Mouse (Mus musculus) embryo, embryonic 10 days (tissue): Measurements from ENCODE around the gene Gphn.

Experiments used
- DNase-seq: peaks from one replicate; pipeline ENCODE4 v3.0.0-alpha.2; 2015; ENCODE audit warnings: low spot score

The Gphn gene

GRCm38 (mm10) chr12:78225707-78226518 is at the start of gene Gphn:
Gene Gphn (plus strand): TSS chr12:78226379.
- peak; percentile 92 for DNase-seq

DNA sequence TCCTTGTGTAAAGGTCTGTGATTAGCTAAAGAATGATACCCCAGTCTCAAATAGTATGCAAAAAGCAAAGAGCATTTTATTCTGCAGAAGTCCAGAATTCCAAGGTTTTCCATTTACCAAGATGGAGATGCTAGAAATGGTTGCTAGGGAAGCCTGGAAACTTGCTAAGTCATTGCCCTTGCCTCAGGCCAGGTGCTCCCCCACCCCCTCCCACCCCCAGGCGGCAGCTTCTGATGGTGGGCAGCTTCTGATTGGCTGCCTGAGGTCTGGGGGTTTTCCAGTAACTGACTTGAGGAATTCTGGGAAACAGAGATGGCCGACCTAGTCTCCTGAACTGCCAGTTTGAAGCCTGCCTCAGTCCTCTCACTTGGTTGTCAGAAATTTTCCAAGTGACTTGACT is 44.7 kb upstream of the Gphn start:
- DNase-seq: no peak

GRCm38 (mm10) chr12:78193942-78194341 is 32.2 kb upstream of the Gphn start, which contains the start of gene Gm6657:
Gene Gm6657 (plus strand): TSS chr12:78194242.
- DNase-seq: no peak

GRCm38 (mm10) chr12:78195368-78195767 is 30.8 kb upstream of the Gphn start:
- no peak for DNase-seq

GRCm38 (mm10) chr12:78203646-78204045 is 22.5 kb upstream of the Gphn start:
- peak; percentile 9 for DNase-seq

DNA sequence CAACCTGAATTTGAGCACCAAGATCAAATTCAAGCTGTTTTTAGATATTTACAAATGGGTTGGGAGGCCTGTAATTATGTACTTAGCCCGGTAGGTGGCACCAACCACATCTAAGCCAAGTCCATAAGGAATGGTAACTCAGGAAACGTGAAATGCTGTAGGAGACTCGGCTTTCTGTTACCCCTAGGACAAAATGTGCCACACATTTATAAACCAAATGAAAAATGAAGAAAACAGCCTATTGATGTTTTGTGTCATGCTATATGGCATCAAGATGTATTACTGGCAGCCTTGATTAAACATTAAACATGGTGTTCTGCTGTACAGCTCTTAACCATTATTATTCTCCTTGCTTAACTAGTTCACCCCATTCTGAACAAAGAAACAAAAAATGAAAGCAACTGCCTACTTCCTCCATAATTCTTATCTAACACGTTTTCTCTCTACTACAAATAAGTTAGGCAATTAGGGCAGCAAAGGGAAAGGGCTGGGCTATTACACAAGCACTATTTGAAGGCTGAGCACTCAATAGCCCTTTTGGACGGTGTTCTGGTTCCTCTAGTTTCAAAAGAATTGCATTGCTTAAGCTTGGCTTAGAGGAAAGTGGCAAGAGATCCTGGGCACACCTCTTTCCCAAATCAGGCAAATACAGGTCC is 20.1 kb upstream of the Gphn start:
- peak; percentile 86 for DNase-seq

DNA sequence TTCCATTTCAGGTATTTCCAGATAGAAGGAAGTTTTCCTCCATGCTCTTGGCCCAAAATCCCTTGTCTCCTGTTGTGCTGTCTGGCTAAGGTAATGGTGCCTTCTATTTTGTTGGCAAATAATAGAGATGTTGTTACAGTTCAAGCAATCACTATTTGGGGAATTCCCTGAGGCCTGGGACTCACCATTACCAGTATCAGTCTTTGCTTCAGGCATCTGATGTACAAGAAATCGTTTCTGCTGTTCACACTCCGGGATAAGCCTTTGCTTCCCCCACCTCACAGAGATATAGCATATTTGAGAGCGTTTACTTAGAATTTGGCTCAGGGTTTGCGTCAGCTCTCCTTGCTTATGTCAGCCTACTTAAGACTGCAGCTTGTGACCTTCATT is 19.6 kb upstream of the Gphn start:
- no peak for DNase-seq

DNA sequence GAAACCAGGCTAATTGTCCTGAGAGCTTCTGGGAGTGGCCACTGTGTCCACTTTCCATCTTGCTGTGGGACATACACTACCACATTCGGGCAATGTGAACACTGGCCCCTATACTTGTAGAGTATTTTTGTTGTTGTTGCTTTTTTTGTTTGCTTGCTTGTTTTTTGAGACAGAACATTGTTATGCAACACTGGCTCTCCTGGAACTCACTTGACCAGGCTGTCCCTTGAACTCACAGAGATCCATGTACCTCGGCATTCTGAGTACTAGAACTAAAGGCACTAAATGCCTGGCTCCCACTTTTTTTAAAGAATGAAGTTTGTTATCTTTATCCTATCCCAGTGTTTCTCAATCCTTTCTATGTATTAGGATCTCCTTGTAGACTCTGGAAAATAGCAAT is 16.3 kb upstream of the Gphn start:
- DNase-seq: no peak

DNA sequence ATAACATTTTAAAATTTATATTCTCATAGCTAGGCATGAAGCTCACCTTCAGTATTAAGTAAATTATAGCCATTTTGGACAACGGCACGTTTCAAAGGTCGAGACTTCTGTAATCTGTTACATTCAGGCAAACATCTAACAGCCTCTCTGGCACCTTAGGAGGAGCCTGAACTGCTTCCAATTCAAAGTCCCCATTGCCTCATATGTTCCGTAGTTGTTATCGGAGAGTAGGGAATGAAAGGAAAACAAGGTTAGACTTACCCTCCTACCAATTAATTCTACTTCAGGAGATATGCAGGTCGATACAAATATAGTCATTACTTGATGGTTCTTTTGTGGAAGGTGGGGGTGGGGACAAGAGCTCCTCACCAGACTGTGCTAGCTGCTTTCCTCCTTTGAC is 10.7 kb upstream of the Gphn start:
- no peak for DNase-seq

DNA sequence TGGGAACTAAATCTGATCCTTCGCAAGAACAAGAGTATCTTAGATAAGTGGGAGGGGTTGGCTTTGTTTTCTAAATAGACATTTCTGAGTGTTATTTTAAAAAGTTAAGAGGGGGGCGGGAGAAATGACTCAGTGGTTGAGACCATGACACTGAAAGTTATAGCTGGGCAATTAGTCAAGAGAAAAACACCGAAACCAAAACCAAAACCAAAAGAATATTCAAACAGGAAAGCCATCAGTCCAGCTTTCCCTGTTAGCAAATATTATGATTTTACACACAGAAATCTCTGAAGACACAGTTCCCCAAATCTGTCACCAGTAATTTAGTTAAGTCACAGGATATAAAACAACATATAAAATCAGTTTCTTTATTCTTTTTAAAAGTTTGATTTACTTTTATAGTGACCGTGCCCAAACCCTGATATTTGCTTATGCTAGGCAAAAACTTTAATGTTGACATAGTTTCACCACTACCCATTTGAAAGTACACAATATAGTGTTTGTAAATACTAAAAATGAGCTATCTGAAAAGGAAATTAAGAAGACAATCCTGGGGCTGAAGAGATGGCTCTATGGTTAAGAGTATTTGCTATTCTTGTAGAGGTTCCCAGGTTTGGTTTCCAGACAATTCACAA is 6.9 kb upstream of the Gphn start:
- DNase-seq: no peak

DNA sequence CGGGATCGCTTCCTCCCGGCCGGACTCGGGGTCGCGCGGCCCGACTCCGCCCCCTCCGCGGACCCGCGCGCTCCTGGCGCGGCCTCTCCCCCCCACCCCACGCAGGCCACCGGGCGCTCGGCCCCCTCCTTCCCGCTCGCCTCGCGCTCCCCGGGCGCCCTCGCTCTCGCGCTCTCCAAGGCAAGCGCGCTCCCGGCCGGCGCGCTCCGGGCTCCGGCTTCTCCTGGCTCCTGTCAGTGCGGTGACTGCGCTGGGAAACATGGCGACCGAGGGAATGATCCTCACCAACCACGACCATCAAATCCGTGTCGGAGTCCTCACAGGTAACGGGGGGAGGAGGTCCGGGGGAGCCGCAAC is 318 bp downstream of the Gphn start:
- DNase-seq: peak; percentile 86

DNA sequence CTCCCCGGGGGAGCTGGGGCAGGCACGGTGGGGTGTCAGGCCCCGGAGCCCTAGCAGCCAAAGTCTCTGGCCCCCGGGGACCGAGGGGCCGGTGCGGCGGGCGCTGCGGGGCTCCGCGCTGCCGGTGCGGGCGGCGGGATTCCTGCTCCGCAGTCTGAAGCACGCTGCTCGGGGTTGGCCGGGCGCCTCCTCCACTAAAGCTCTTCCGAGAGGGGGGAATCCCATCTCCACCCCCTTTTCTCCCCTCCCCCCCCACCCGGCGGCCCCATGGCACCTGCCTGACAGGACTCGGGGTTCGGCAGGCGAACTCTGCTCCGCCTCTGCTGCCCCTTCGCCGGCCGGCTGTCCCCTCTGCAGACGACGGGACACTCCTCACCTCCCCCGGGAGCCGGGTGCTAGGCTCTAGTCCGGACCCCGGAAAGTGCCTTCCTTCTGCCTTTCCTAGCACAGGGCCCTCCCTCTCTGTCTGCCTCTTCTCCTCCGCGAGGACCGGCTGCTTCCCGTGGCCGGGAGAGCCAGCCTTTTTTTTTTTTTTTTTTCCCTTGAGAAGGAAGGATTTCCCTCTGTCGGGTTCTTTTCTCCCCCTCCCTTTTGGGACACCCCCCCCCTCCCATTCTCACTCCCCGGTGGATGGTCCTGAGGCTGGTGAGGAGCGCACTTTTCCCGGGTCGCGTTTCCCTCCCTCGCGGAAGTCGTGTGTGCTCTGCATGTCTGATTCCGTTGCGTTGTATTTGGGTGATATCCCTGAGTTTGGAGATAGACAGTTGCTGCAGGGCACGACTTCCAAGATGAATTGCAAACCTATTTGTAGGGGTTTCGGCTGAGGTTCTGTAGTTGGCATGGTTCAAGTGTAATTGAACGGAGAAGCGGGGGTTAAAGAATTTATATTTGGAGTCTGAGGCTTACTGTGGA is 1.1 kb downstream of the Gphn start:
- peak; percentile 63 for DNase-seq

DNA sequence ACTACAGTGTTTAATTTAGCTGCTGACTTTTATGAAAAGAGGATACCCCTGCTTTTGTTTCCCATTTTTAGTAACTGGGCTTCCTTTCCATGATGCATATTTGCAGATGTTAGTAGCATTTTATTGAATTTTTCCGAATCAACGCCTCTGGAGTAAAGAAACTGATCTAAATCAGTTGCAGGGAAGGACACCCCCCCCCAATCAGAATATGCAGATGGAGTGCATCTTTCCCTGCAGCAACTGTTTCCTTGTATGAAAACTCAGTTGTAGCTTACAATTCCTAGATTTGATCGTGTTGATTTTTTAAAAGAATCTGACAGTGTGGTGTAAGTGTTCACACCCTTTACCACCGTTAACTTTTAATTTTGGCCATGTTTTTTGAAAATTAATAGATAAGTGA is 2.0 kb downstream of the Gphn start:
- DNase-seq: no peak

- no peak for DNase-seq
Measured at GRCm38 (mm10) chr12:78232560-78232959, 6.4 kb downstream of the Gphn start.

DNA sequence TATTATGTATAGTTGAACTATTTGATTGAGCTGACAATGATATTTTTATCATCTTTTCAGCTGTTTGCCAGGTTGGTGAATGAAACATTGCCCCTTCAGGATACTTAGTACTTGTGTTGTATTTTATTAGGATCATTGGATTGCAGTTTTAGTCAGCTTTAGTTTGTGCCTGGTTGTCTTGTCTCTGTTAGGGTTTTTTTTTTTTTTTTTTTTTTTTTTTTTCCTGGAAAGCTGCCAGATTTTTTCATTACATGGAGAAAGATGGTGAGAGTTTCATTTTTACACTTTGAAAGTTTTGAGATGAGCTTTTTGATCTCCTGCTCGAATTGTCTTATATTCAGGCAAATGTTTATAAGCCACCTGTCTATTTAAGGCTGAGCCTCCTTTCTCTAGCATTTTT is 22.2 kb downstream of the Gphn start:
- no peak for DNase-seq

DNA sequence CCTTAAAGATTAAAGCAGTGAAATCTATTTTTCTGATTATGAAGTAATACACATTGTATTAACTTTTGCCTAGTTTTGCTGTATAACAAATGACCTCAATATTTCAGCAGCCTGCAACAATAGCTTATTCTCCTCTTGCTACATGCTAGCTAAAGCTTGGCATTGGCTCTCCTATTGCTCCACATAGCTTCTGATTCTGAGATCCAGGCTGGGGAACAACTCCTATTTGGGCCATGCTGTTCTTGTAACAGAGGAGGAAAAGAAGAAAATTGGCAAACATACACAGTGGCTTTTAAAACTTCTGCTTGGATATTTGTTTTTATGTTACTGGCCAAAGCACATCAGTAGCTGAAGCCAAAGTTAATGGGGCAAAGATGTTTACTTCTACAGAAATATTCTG is 23.0 kb downstream of the Gphn start:
- DNase-seq: no peak

DNA sequence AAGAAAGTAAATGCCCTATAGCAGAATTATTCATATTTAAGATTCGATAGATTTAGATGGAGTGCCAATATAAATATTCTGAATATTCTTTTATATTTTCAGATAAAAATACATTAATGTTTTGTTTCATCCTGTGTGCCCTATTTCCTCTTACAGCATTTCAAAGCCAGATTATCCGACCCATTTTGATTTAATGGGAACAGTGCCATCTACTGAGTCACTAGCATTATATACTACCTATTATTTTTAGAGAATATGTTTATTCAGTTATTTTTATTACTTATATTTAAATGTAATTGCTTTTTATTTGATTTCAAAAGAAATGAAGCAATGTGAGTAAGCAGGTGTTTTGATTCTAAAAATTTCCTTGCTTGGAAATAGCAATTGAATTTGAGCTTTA is 51.2 kb downstream of the Gphn start:
- no peak for DNase-seq

GRCm38 (mm10) chr12:78290384-78290783 is 64.2 kb downstream of the Gphn start:
- DNase-seq: no peak

DNA sequence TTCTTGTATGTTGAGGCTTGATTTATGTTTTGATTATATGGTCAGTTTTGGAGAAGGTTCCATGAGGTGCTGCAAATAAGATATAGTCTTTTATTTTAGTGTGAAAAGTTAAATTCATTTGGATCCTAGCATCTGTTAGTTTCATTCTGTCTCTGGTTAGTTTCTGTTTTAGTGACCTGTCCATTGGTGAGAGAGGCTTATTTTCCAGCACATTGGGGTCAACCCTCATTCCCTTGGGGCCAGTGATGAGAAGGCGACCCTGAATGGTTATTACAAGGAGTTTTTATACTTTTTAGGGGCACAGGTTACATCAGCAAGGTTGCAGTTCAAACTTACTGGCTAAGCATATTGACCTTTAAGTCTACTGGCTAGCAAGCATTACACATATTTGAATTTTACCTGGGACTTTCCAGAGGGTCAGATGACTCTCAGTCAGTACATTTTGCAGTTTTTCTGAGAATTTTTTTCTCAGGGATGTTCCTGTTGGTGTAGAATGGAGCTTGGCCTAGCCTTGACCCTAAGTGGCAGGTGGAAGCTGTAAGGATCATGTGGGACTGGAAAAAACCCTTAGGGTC is 72.7 kb downstream of the Gphn start:
- no peak for DNase-seq

- DNase-seq: no peak
Measured at GRCm38 (mm10) chr12:78315106-78315505, 88.9 kb downstream of the Gphn start.

DNA sequence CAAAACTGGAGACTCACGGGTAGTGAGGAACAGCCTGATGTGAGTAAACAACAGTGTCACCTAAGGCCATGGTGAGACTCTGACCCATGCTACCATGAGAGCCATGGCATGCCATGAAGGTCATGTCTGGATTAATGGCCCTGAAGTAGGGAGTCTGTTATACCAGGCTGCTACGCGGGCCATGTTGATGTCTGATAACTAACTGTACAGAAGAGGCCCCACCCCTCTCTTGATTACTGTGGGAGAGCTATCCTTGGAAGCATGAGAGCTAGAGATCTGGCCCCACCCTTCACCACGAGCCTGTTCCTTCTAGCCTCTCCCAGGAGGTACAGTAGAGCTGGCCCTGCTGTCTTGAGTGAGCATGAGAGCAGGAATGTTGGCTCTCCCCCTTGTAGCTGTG is 101.8 kb downstream of the Gphn start:
- DNase-seq: no peak

- DNase-seq: peak; percentile 57
Measured at GRCm38 (mm10) chr12:78332107-78332506, 105.9 kb downstream of the Gphn start.
